Mouse (Mus musculus) liver, embryonic 12.5 days (tissue): ENCODE measurements around the gene Macrod1. TPM values are rescaled to one million over a fixed set of nuclear protein-coding genes. Genes with fewer than 3 reads are reported as not detected.

Experiments
- ATAC-seq: fragments of 200-750 bp; cut with Nextera tagmentation; 2 replicates; pipeline ENCODE4 v1.8.0; 2017; ENCODE audit warnings: moderate number of reproducible peaks, mild to moderate bottlenecking, moderate library complexity
- H3K27ac ChIP-seq: fragments of 300-500 bp; sonication (generic); 2 replicates; pipeline ENCODE4 v1.5.1; 2016; ENCODE audit warnings: mild to moderate bottlenecking
- H3K27me3 ChIP-seq: fragments of 300-500 bp; sonication (generic); replicated peaks from 2 replicates; pipeline ENCODE4 v1.6.1; 2016; ENCODE audit warnings: mild to moderate bottlenecking, moderate library complexity
- H3K36me3 ChIP-seq: fragments of 300-500 bp; sonication (generic); 2 replicates; pipeline ENCODE4 v1.6.1; 2016; ENCODE audit warnings: mild to moderate bottlenecking, moderate library complexity
- H3K4me1 ChIP-seq: fragments of 300-500 bp; sonication (generic); 2 replicates; pipeline ENCODE4 v1.6.1; 2016
- H3K4me2 ChIP-seq: fragments of 300-500 bp; sonication (generic); 2 replicates; pipeline ENCODE4 v1.6.1; 2016; ENCODE audit warnings: mild to moderate bottlenecking, moderate library complexity
- H3K4me3 ChIP-seq: fragments of 300-500 bp; sonication (generic); 2 replicates; pipeline ENCODE4 v1.5.1; 2016; ENCODE audit warnings: mild to moderate bottlenecking, moderate library complexity
- H3K9ac ChIP-seq: fragments of 300-500 bp; sonication (generic); 2 replicates; pipeline ENCODE4 v1.6.1; 2016; ENCODE audit warnings: mild to moderate bottlenecking, moderate library complexity
- H3K9me3 ChIP-seq: fragments of 300-500 bp; sonication (generic); replicated peaks from 2 replicates; pipeline ENCODE4 v1.6.1; 2016; ENCODE audit warnings: mild to moderate bottlenecking, moderate library complexity
- WGBS: fragments of 180-500 bp; shearing (Covaris S2); methylation state at CpG from one replicate; pipeline ENCODE4 v1.1.7; 2016; ENCODE audit not compliant: insufficient replicate concordance; 5-methylcytosine and 5-hydroxymethylcytosine counted together
- polyA plus RNA-seq: library from polyadenylated mRNA; unstranded; fragments of >200 nt; fragmentation: Nextera tagmentation; extraction: Ambion mirVana; gene quantifications from 2 replicates; pipeline ENCODE4 v1.2.1, GENCODE M21; 2016

Gene Macrod1
- polyA plus RNA-seq, 1 experiment from 2014 or later = 7.6 TPM

- H3K9me3 ChIP-seq = no peaks in the 10 kb centered on the region
- H3K9ac ChIP-seq = peak within 1 kb of the TSS; percentile 82
- peak within 1 kb of the TSS; percentile 90 for H3K4me2 ChIP-seq
- H3K36me3 ChIP-seq = peaks cover 43% of the 10 kb centered on the region
- H3K27ac ChIP-seq = peak within 1 kb of the TSS; percentile 99
- no peaks in the 10 kb centered on the region for H3K27me3 ChIP-seq
- WGBS = under 1% methylated on average over 73 of the region's 79 CpGs
- H3K4me3 ChIP-seq = peak within 1 kb of the TSS; percentile 89
- peak; percentile 97 for ATAC-seq
- peaks cover 42% of the 10 kb centered on the region for H3K4me1 ChIP-seq
Observed at GRCm38 (mm10) chr19:7205753-7206736, 149.4 kb downstream of the Macrod1 start, which contains the start of gene Otub1. Gene Otub1 (minus strand): TSS chr19:7206316.

GRCm38 (mm10) chr19:7209907-7210646 lies 153.5 kb downstream of the Macrod1 start:
- Histone ChIP-seq H3K27ac (no peak overlapping the region), H3K9ac (no peak overlapping the region), H3K4me3 (no peak overlapping the region), H3K9me3 (no peaks in the 10 kb centered on the region), H3K4me1 (peaks cover 44% of the 10 kb centered on the region), H3K36me3 (peaks cover 47% of the 10 kb centered on the region), H3K4me2 (no peak overlapping the region), H3K27me3 (no peaks in the 10 kb centered on the region)
- ATAC-seq = no peak
- WGBS = 78% methylated on average over 7 of the region's 7 CpGs

GRCm38 (mm10) chr19:7212216-7212615 lies 155.6 kb downstream of the Macrod1 start:
- WGBS = 70% methylated on average over 1 of the region's 1 CpGs
- peaks cover 61% of the 10 kb centered on the region for H3K36me3 ChIP-seq
- no peak for ATAC-seq
- H3K9me3 ChIP-seq = no peaks in the 10 kb centered on the region
- H3K4me2 ChIP-seq = no peak overlapping the region
- H3K4me1 ChIP-seq = peaks cover 47% of the 10 kb centered on the region
- no peak overlapping the region for H3K27ac ChIP-seq
- no peak overlapping the region for H3K4me3 ChIP-seq
- H3K9ac ChIP-seq = no peak overlapping the region
- H3K27me3 ChIP-seq = no peaks in the 10 kb centered on the region

GRCm38 (mm10) chr19:7213010-7213409 lies 156.4 kb downstream of the Macrod1 start:
- WGBS = 85% methylated on average over 3 of the region's 3 CpGs
- Histone ChIP-seq H3K27me3 (no peaks in the 10 kb centered on the region), H3K9ac (no peak overlapping the region), H3K4me1 (peaks cover 42% of the 10 kb centered on the region), H3K9me3 (no peaks in the 10 kb centered on the region), H3K4me3 (no peak overlapping the region), H3K36me3 (peaks cover 61% of the 10 kb centered on the region), H3K4me2 (no peak overlapping the region), H3K27ac (no peak overlapping the region)
- no peak for ATAC-seq

- peaks cover 59% of the 10 kb centered on the region for H3K36me3 ChIP-seq
- H3K9me3 ChIP-seq = no peaks in the 10 kb centered on the region
- H3K4me1 ChIP-seq = peaks cover 51% of the 10 kb centered on the region
- no peak overlapping the region for H3K4me3 ChIP-seq
- WGBS = 75% methylated on average over 5 of the region's 5 CpGs
- peak overlapping the region; percentile 7; the same call in 1 of the 2 replicates for H3K9ac ChIP-seq
- no peaks in the 10 kb centered on the region for H3K27me3 ChIP-seq
- no peak for ATAC-seq
- no peak overlapping the region for H3K27ac ChIP-seq
- peak overlapping the region; percentile 83; the same call in 1 of the 2 replicates for H3K4me2 ChIP-seq
Observed at GRCm38 (mm10) chr19:7214484-7214883, 157.9 kb downstream of the Macrod1 start.

GRCm38 (mm10) chr19:7217162-7217925 lies 160.7 kb downstream of the Macrod1 start, which contains the start of gene Cox8a:
Gene Cox8a (minus strand): TSS chr19:7217616.
- Histone ChIP-seq H3K27ac (peak within 1 kb of the TSS; percentile 87), H3K4me2 (peak within 1 kb of the TSS; percentile 83), H3K9ac (peak within 1 kb of the TSS; percentile 93), H3K4me3 (peak within 1 kb of the TSS; percentile 98), H3K4me1 (peaks cover 48% of the 10 kb centered on the region), H3K9me3 (no peaks in the 10 kb centered on the region), H3K36me3 (peaks cover 40% of the 10 kb centered on the region), H3K27me3 (no peaks in the 10 kb centered on the region)
- peak; percentile 98 for ATAC-seq
- under 1% methylated on average over 49 of the region's 50 CpGs for WGBS

- no peaks in the 10 kb centered on the region for H3K27me3 ChIP-seq
- peaks cover 48% of the 10 kb centered on the region for H3K4me1 ChIP-seq
- peak overlapping the region; percentile 98 for H3K4me3 ChIP-seq
- peak overlapping the region; percentile 60; the same call in 1 of the 2 replicates for H3K27ac ChIP-seq
- WGBS = 7% methylated on average over 6 of the region's 6 CpGs
- H3K36me3 ChIP-seq = peaks cover 35% of the 10 kb centered on the region
- no peaks in the 10 kb centered on the region for H3K9me3 ChIP-seq
- peak; percentile 31 for ATAC-seq
- H3K9ac ChIP-seq = peak overlapping the region; percentile 93
- peak overlapping the region; percentile 83 for H3K4me2 ChIP-seq
Observed at GRCm38 (mm10) chr19:7217926-7218267, 161.3 kb downstream of the Macrod1 start.

- H3K36me3 ChIP-seq = peaks cover 27% of the 10 kb centered on the region
- no peak overlapping the region for H3K27ac ChIP-seq
- 82% methylated on average over 5 of the region's 5 CpGs for WGBS
- H3K4me1 ChIP-seq = peaks cover 40% of the 10 kb centered on the region
- H3K4me2 ChIP-seq = peak overlapping the region; percentile 83
- H3K9ac ChIP-seq = 0 out of 2 replicates have a peak overlapping the region, but pooled peaks have one; percentile 93
- H3K9me3 ChIP-seq = no peaks in the 10 kb centered on the region
- no peaks in the 10 kb centered on the region for H3K27me3 ChIP-seq
- no peak overlapping the region for H3K4me3 ChIP-seq
- ATAC-seq = no peak
Observed at GRCm38 (mm10) chr19:7218753-7219152, 162.1 kb downstream of the Macrod1 start.

- peaks cover 11% of the 10 kb centered on the region for H3K4me1 ChIP-seq
- no peak overlapping the region for H3K9ac ChIP-seq
- 72% methylated on average over 6 of the region's 6 CpGs for WGBS
- H3K9me3 ChIP-seq = no peaks in the 10 kb centered on the region
- H3K27me3 ChIP-seq = no peaks in the 10 kb centered on the region
- no peak overlapping the region for H3K4me3 ChIP-seq
- H3K36me3 ChIP-seq = peaks cover 22% of the 10 kb centered on the region
- H3K4me2 ChIP-seq = no peak overlapping the region
- no peak overlapping the region for H3K27ac ChIP-seq
- no peak for ATAC-seq
Observed at GRCm38 (mm10) chr19:7222196-7222595, 165.6 kb downstream of the Macrod1 start.

GRCm38 (mm10) chr19:7223488-7223887 lies 166.9 kb downstream of the Macrod1 start:
- no peak overlapping the region for H3K9ac ChIP-seq

GRCm38 (mm10) chr19:7224253-7224652 lies 167.6 kb downstream of the Macrod1 start:
- peaks cover 42% of the 10 kb centered on the region for H3K36me3 ChIP-seq
- no peaks in the 10 kb centered on the region for H3K9me3 ChIP-seq
- ATAC-seq = no peak
- H3K4me1 ChIP-seq = no peaks in the 10 kb centered on the region
- H3K4me2 ChIP-seq = no peak overlapping the region
- no peak overlapping the region for H3K4me3 ChIP-seq
- no peak overlapping the region for H3K9ac ChIP-seq
- WGBS = 76% methylated on average over 3 of the region's 3 CpGs
- no peaks in the 10 kb centered on the region for H3K27me3 ChIP-seq
- no peak overlapping the region for H3K27ac ChIP-seq

More at GRCm38 (mm10) chr19:7223488-7223887, 166.9 kb downstream of the Macrod1 start:
- Histone ChIP-seq H3K4me1 (peaks cover 4% of the 10 kb centered on the region), H3K4me2 (no peak overlapping the region), H3K4me3 (no peak overlapping the region), H3K36me3 (peaks cover 34% of the 10 kb centered on the region), H3K27ac (no peak overlapping the region), H3K27me3 (no peaks in the 10 kb centered on the region), H3K9me3 (no peaks in the 10 kb centered on the region)
- no peak for ATAC-seq
